Mouse (Mus musculus) left cerebral cortex, postnatal 14 days (tissue): ENCODE measurements around the gene Olfr143. TPM values are rescaled to one million over a fixed set of nuclear protein-coding genes. Genes with fewer than 3 reads are reported as not detected.

Source experiments
- DNase-seq, 2 experiments: peaks; one replicate each; pipeline ENCODE4 v3.0.0; 2021 to 2022; ENCODE audit warnings: low spot score in 2 of 2, mixed read lengths in 1 of 2
- intact Hi-C: fragments of 180-260 bp; cut with DNase I; formaldehyde crosslinking; loops from one replicate; pipeline ENCODE4 v1.15.1; 2025
- long read RNA-seq, 2 experiments: library from polyadenylated mRNA; stranded (forward); transcript quantifications; one replicate each; pipeline ENCODE4 v2.0.0; 2021
- total RNA-seq, 2 experiments: library from RNA; stranded (reverse); gene quantifications; 2 replicates each; pipeline ENCODE4 v1.2.3; 2021

The Olfr143 gene
- not detected for total RNA-seq
- long read RNA-seq, experiment 1: 0 reads
- long read RNA-seq, experiment 2: 0 reads

- DNase-seq: no peak
- intact Hi-C loops: no loop called here
These were observed at the start of gene Olfr143 for GRCm38 (mm10) chr9:38252474-38252873. TSS of gene Olfr143 (plus strand) at chr9:38252774.

GRCm38 (mm10) chr9:38208065-38208464 lies 44.5 kb upstream of the Olfr143 start, which contains the start of gene Olfr893:
TSS of gene Olfr893 (plus strand) at chr9:38208365.
- intact Hi-C loops: no loop called here
- no peak for DNase-seq

- no peak for DNase-seq
- intact Hi-C loops: no loop called here
These were observed 34.8 kb upstream of the Olfr143 start, which contains the start of gene Olfr894 for GRCm38 (mm10) chr9:38217755-38218154. TSS of gene Olfr894 (plus strand) at chr9:38218055.

GRCm38 (mm10) chr9:38267551-38267950 lies 15.0 kb downstream of the Olfr143 start, which contains the start of gene Olfr895:
TSS of gene Olfr895 (plus strand) at chr9:38267851.
- DNase-seq: no peak
- intact Hi-C loops: no loop called here

GRCm38 (mm10) chr9:38290807-38291206 lies 38.2 kb downstream of the Olfr143 start, which contains the start of gene Olfr896-ps1:
TSS of gene Olfr896-ps1 (plus strand) at chr9:38291107.
- intact Hi-C loops: no loop called here
- DNase-seq: no peak

Other genes with a start within 250 kb of the Olfr143 start
- gene Olfr883, start 227.0 kb upstream of the Olfr143 start, total RNA-seq: not detected
- not detected for gene Olfr884, start 206.2 kb upstream of the Olfr143 start, total RNA-seq
- gene Olfr885, start 191.5 kb upstream of the Olfr143 start, total RNA-seq: not detected
- gene Olfr887, start 168.7 kb upstream of the Olfr143 start, total RNA-seq: not detected
- gene Olfr888, start 144.6 kb upstream of the Olfr143 start, total RNA-seq: not detected
- not detected for gene Olfr889, start 137.6 kb upstream of the Olfr143 start, total RNA-seq
- not detected for gene Olfr890, start 110.3 kb upstream of the Olfr143 start, total RNA-seq
- not detected for gene Olfr891, start 72.0 kb upstream of the Olfr143 start, total RNA-seq
- not detected for gene Olfr893, start 44.4 kb upstream of the Olfr143 start, total RNA-seq
- gene Olfr894, start 34.7 kb upstream of the Olfr143 start, total RNA-seq: not detected
- not detected for gene Olfr895, start 15.1 kb downstream of the Olfr143 start, total RNA-seq
- not detected for gene Olfr896-ps1, start 38.3 kb downstream of the Olfr143 start, total RNA-seq
- under 1 TPM in 1 of 2 experiments, not detected in 1; 0.04 TPM for gene Olfr25, start 76.3 kb downstream of the Olfr143 start, total RNA-seq
- not detected for gene Olfr898, start 95.6 kb downstream of the Olfr143 start, total RNA-seq
- gene Olfr250, start 114.1 kb downstream of the Olfr143 start, total RNA-seq: not detected
- not detected for gene Olfr251, start 124.3 kb downstream of the Olfr143 start, total RNA-seq
- not detected for gene Olfr147, start 148.9 kb downstream of the Olfr143 start, total RNA-seq
- not detected for gene Olfr901, start 176.7 kb downstream of the Olfr143 start, total RNA-seq
- not detected for gene Olfr902, start 194.9 kb downstream of the Olfr143 start, total RNA-seq
- gene Olfr904, start 210.4 kb downstream of the Olfr143 start, total RNA-seq: not detected
- not detected for gene Olfr905, start 218.3 kb downstream of the Olfr143 start, total RNA-seq
- not detected for gene Olfr906, start 234.3 kb downstream of the Olfr143 start, total RNA-seq
- not detected for gene Olfr907, start 243.0 kb downstream of the Olfr143 start, total RNA-seq